Comparison of ENCODE assay signal across 18 mouse cellular contexts in genomic region chr2:65848706-65849105, GRCm38 (mm10). TPM values are rescaled to one million over a fixed set of nuclear protein-coding genes. Genes with fewer than 3 reads are reported as not detected.
DNase-seq lines count a peak whose midpoint lies in the region; ATAC-seq lines count a peak whose summit lies in the region.
"Had no signal": no experiment of that assay in that cellular context is flagged by ENCODE, and none has a peak within 500 bp of the region (broad histone marks: within the 10 kb centered on the region; RNA-seq: fewer than 3 reads in every experiment).

No protein-coding gene starts in this region.

- H3K4me1 ChIP-seq in heart, embryonic 11.5 days (ENCODE audit: control insufficient read depth, insufficient read depth, low read length), result no peaks in the 10 kb centered on the region
- H3K4me1 ChIP-seq in hindbrain, embryonic 12.5 days, result peaks cover 24% of the 10 kb centered on the region
- H3K4me1 ChIP-seq in midbrain, embryonic 15.5 days, result peaks cover 24% of the 10 kb centered on the region
- H3K4me1 ChIP-seq: lung, embryonic 15.5 days; megakaryocyte, embryonic 14.5 days had no signal

- no peak for ATAC-seq in heart, embryonic 11.5 days (replicated peaks; ENCODE audit: insufficient number of reproducible peaks, low FRiP score, low TSS enrichment)
- ATAC-seq in hindbrain, embryonic 12.5 days (ENCODE audit: low FRiP score), result no peak
- ATAC-seq in midbrain, embryonic 15.5 days (replicated peaks), result peak; percentile 59

- peak overlapping the region; percentile 25; the same call in 1 of the 2 replicates for H3K4me2 ChIP-seq in heart, embryonic 11.5 days
- peak overlapping the region; percentile 41 for H3K4me2 ChIP-seq in hindbrain, embryonic 12.5 days (replicated peaks)
- H3K4me2 ChIP-seq in midbrain, embryonic 15.5 days, result peak overlapping the region; percentile 54
- H3K4me2 ChIP-seq: embryonic facial prominence, embryonic 15.5 days; lung, embryonic 15.5 days had no signal

- no peaks in the 10 kb centered on the region for H3K27me3 ChIP-seq in heart, embryonic 11.5 days (ENCODE audit: control insufficient read depth, insufficient read depth, low read length)
- no peaks in the 10 kb centered on the region for H3K27me3 ChIP-seq in hindbrain, embryonic 12.5 days
- H3K27me3 ChIP-seq in midbrain, embryonic 15.5 days (replicated peaks), result no peaks in the 10 kb centered on the region
- H3K27me3 ChIP-seq: embryonic facial prominence, embryonic 15.5 days; limb, embryonic 12.5 days; lung, embryonic 15.5 days; megakaryocyte, embryonic 14.5 days had no signal

- H3K9me3 ChIP-seq in heart, embryonic 11.5 days (replicated peaks; ENCODE audit: control insufficient read depth, low read length), result no peaks in the 10 kb centered on the region
- H3K9me3 ChIP-seq in hindbrain, embryonic 12.5 days (replicated peaks), result no peaks in the 10 kb centered on the region
- H3K9me3 ChIP-seq in midbrain, embryonic 15.5 days, result no peaks in the 10 kb centered on the region
- H3K9me3 ChIP-seq: embryonic facial prominence, embryonic 15.5 days; lung, embryonic 15.5 days had no signal

- no peak overlapping the region for H3K4me3 ChIP-seq in heart, embryonic 11.5 days (ENCODE audit: low read depth, low read length)
- H3K4me3 ChIP-seq in hindbrain, embryonic 12.5 days, result peak overlapping the region; percentile 8; the same call in 1 of the 2 replicates
- H3K4me3 ChIP-seq in midbrain, embryonic 15.5 days, result peak overlapping the region; percentile 64
- H3K4me3 ChIP-seq: embryonic facial prominence, embryonic 15.5 days; limb, embryonic 12.5 days; lung, embryonic 15.5 days; megakaryocyte, embryonic 14.5 days had no signal

- 37% methylated on average over 8 of the region's 8 CpGs for WGBS in heart, embryonic 11.5 days (ENCODE audit: insufficient replicate concordance)
- 30% methylated on average over 8 of the region's 8 CpGs for WGBS in hindbrain, embryonic 12.5 days
- WGBS in midbrain, embryonic 15.5 days, result 15% methylated on average over 8 of the region's 8 CpGs

- no peak overlapping the region for H3K9ac ChIP-seq in heart, embryonic 11.5 days (ENCODE audit: low read depth, low read length)
- peak overlapping the region; percentile 13; the same call in 1 of the 2 replicates for H3K9ac ChIP-seq in hindbrain, embryonic 12.5 days
- peak overlapping the region; percentile 26; the same call in 1 of the 2 replicates for H3K9ac ChIP-seq in midbrain, embryonic 15.5 days
- H3K9ac ChIP-seq: embryonic facial prominence, embryonic 15.5 days; limb, embryonic 12.5 days; lung, embryonic 15.5 days had no signal

- H3K27ac ChIP-seq in heart, embryonic 11.5 days (ENCODE audit: low read depth, low read length), result no peak overlapping the region
- peak overlapping the region; percentile 67 for H3K27ac ChIP-seq in hindbrain, embryonic 12.5 days
- peak overlapping the region; percentile 74 for H3K27ac ChIP-seq in midbrain, embryonic 15.5 days
- H3K27ac ChIP-seq: embryonic facial prominence, embryonic 15.5 days; limb, embryonic 12.5 days; lung, embryonic 15.5 days had no signal

- no peak for DNase-seq in heart, postnatal 10 days
- DNase-seq in R1 (ENCODE audit: low read depth, low spot score) (peak; percentile 46), adipocyte (ENCODE audit: low spot score) (no peak)
- DNase-seq in right cerebral cortex, postnatal 10 days (ENCODE audit: low spot score in 2 of 2), result no peak
- DNase-seq in left cerebral cortex, postnatal 14 days (ENCODE audit: low spot score in 2 of 2), result no peak
- DNase-seq: adrenal gland, postnatal 36 days; cerebellum, adult 11 months; heart, adult 11 months; kidney, adult 9 months had no signal

- intact Hi-C loops in heart, postnatal 10 days (cut with DNase I), result no loop called here
- intact Hi-C loops in left cerebral cortex, postnatal 14 days (cut with DNase I), result no loop called here

- H3K36me3 ChIP-seq in heart, embryonic 11.5 days (ENCODE audit: control insufficient read depth, insufficient read depth, low read length), result no peaks in the 10 kb centered on the region
- H3K36me3 ChIP-seq in hindbrain, embryonic 12.5 days, result no peaks in the 10 kb centered on the region
- no peaks in the 10 kb centered on the region for H3K36me3 ChIP-seq in midbrain, embryonic 15.5 days (replicated peaks)
- H3K36me3 ChIP-seq: embryonic facial prominence, embryonic 15.5 days; limb, embryonic 12.5 days; lung, embryonic 15.5 days had no signal

RNA-seq across cellular contexts. Expression of gene Csrnp3, which starts 3.1 kb away (rescaled TPM):
- polyA plus RNA-seq in heart, embryonic 11.5 days (2014; fragmentation: Nextera tagmentation; extraction: Ambion mirVana), result 1.4 and 2.2 TPM in 2 replicates
- under 1 TPM; 0.24 to 0.42 TPM for total RNA-seq in heart, postnatal 10 days (2021)
- polyA plus RNA-seq in hindbrain, embryonic 12.5 days (2016; fragmentation: Nextera tagmentation; extraction: Ambion mirVana), result 34.3 and 37.2 TPM in 2 replicates
- polyA plus RNA-seq in midbrain, embryonic 15.5 days (2015; fragmentation: Nextera tagmentation; extraction: Ambion mirVana), result 62.3 and 70.4 TPM in 2 replicates
- 10 to 100 TPM; 89.3 to 90.8 TPM for total RNA-seq in left cerebral cortex, postnatal 14 days (2021)
- total RNA-seq: common myeloid progenitor, adult 5-6 weeks had no signal
- polyA plus RNA-seq: spleen, adult 2 months had no signal

Comparison
In these comparisons a context has a peak if more than half of its experiments do, and no peak if none do; other contexts are left out.
1. RNA of gene Csrnp3, which starts 3.1 kb away (polyA plus RNA-seq): 62.3 to 70.4 TPM in midbrain, embryonic 15.5 days and 34.3 to 37.2 TPM in hindbrain, embryonic 12.5 days; 1.4 to 2.2 TPM in heart, embryonic 11.5 days; every median in the first group is over 10 times any median in the second.
2. Peak in every context shown above with its lines, with median percentiles within 50 percentile points of each other: H3K4me2 ChIP-seq.